Mouse (Mus musculus) heart, postnatal 14 days (tissue): Measurements from ENCODE around the gene Thegl. TPM values are rescaled to one million over a fixed set of nuclear protein-coding genes. Genes with fewer than 3 reads are reported as not detected.

Source experiments
- DNase-seq, 2 experiments: peaks; one replicate each; pipeline ENCODE4 v3.0.0; 2021 to 2022
- intact Hi-C: fragments of 180-260 bp; cut with DNase I; formaldehyde crosslinking; loops from one replicate; pipeline ENCODE4 v1.15.1; 2025
- total RNA-seq, 2 experiments: library from RNA; stranded (reverse); gene quantifications; 2 replicates each; pipeline ENCODE4 v1.2.3; 2021

The Thegl gene
- total RNA-seq, 2 experiments from 2014 or later: not detected

- no peak for DNase-seq
- intact Hi-C loops: no loop called here
Measured at GRCm38 (mm10) chr5:77038451-77038850, 22.6 kb downstream of the Thegl start.

GRCm38 (mm10) chr5:77039391-77039790 is 23.6 kb downstream of the Thegl start:
- intact Hi-C loops: no loop called here
- DNase-seq: no peak

- intact Hi-C loops: no loop called here
- DNase-seq: no peak
Measured at GRCm38 (mm10) chr5:77044362-77044761, 28.5 kb downstream of the Thegl start.

GRCm38 (mm10) chr5:77052616-77053015 is 36.8 kb downstream of the Thegl start:
- intact Hi-C loops: no loop called here

GRCm38 (mm10) chr5:77056881-77057440 is 41.1 kb downstream of the Thegl start:
- intact Hi-C loops: no loop called here

More at GRCm38 (mm10) chr5:77052616-77053015, 36.8 kb downstream of the Thegl start:
- DNase-seq: no peak

GRCm38 (mm10) chr5:77060363-77060762 is 44.5 kb downstream of the Thegl start:
- no peak for DNase-seq
- intact Hi-C loops: loop anchor here (5.0 kb wide), 1 partner anchor 63 kb away; no protein-coding TSS in a partner anchor

More at GRCm38 (mm10) chr5:77056881-77057440, 41.1 kb downstream of the Thegl start:
- no peak for DNase-seq

- intact Hi-C loops: loop anchor here (5.0 kb wide), 1 partner anchor 64 kb away; no protein-coding TSS in a partner anchor
- DNase-seq: peak; percentile 59 to 79
Measured at GRCm38 (mm10) chr5:77061372-77062038, 45.7 kb downstream of the Thegl start.

- no peak for DNase-seq
Measured at GRCm38 (mm10) chr5:77067321-77067720, 51.5 kb downstream of the Thegl start.

GRCm38 (mm10) chr5:77070987-77071386 is 55.2 kb downstream of the Thegl start:
- DNase-seq: no peak
- intact Hi-C loops: no loop called here

More at GRCm38 (mm10) chr5:77067321-77067720, 51.5 kb downstream of the Thegl start:
- intact Hi-C loops: no loop called here

- no peak for DNase-seq
- intact Hi-C loops: no loop called here
Measured at GRCm38 (mm10) chr5:77071626-77072025, 55.8 kb downstream of the Thegl start.

GRCm38 (mm10) chr5:77073794-77074193 is 58.0 kb downstream of the Thegl start:
- intact Hi-C loops: no loop called here
- no peak for DNase-seq

- intact Hi-C loops: no loop called here
Measured at GRCm38 (mm10) chr5:77074914-77075313, 59.1 kb downstream of the Thegl start.

GRCm38 (mm10) chr5:77075951-77076350 is 60.1 kb downstream of the Thegl start:
- no peak for DNase-seq
- intact Hi-C loops: no loop called here

More at GRCm38 (mm10) chr5:77074914-77075313, 59.1 kb downstream of the Thegl start:
- DNase-seq: peak; percentile 55 to 71

- peak in 1 of 2 experiments; percentile 31 for DNase-seq
- intact Hi-C loops: loop anchor here (10.0 kb wide), 1 partner anchor 86 kb away; no protein-coding TSS in a partner anchor
Measured at GRCm38 (mm10) chr5:77080761-77081160, 64.9 kb downstream of the Thegl start.

GRCm38 (mm10) chr5:77082735-77083134 is 66.9 kb downstream of the Thegl start:
- no peak for DNase-seq
- intact Hi-C loops: loop anchor here (10.0 kb wide), 1 partner anchor 88 kb away; no protein-coding TSS in a partner anchor

- intact Hi-C loops: loop anchor here (10.0 kb wide), 1 partner anchor 90 kb away; no protein-coding TSS in a partner anchor
- DNase-seq: no peak
Measured at GRCm38 (mm10) chr5:77084418-77084817, 68.6 kb downstream of the Thegl start.

- no peak for DNase-seq
- intact Hi-C loops: loop anchor here (5.0 to 10.0 kb wide), 2 partner anchors 91 to 131 kb away; no protein-coding TSS in a partner anchor
Measured at GRCm38 (mm10) chr5:77085753-77086450, 70.1 kb downstream of the Thegl start.

- intact Hi-C loops: loop anchor here (5.0 to 10.0 kb wide), 2 partner anchors 92 to 131 kb away; no protein-coding TSS in a partner anchor
- DNase-seq: no peak
Measured at GRCm38 (mm10) chr5:77086541-77086940, 70.7 kb downstream of the Thegl start.

GRCm38 (mm10) chr5:77087122-77087521 is 71.3 kb downstream of the Thegl start:
- intact Hi-C loops: loop anchor here (5.0 to 10.0 kb wide), 2 partner anchors 92 to 130 kb away; no protein-coding TSS in a partner anchor
- no peak for DNase-seq

GRCm38 (mm10) chr5:77089294-77089693 is 73.5 kb downstream of the Thegl start:
- DNase-seq: peak; percentile 55 to 72
- intact Hi-C loops: loop anchor here (2.0 to 10.0 kb wide), 3 partner anchors 82 to 128 kb away; no protein-coding TSS in a partner anchor

- DNase-seq: no peak
- intact Hi-C loops: loop anchor here (2.0 to 10.0 kb wide), 3 partner anchors 81 to 127 kb away; no protein-coding TSS in a partner anchor
Measured at GRCm38 (mm10) chr5:77089901-77090300, 74.1 kb downstream of the Thegl start.
